In the genomic region with DNA sequence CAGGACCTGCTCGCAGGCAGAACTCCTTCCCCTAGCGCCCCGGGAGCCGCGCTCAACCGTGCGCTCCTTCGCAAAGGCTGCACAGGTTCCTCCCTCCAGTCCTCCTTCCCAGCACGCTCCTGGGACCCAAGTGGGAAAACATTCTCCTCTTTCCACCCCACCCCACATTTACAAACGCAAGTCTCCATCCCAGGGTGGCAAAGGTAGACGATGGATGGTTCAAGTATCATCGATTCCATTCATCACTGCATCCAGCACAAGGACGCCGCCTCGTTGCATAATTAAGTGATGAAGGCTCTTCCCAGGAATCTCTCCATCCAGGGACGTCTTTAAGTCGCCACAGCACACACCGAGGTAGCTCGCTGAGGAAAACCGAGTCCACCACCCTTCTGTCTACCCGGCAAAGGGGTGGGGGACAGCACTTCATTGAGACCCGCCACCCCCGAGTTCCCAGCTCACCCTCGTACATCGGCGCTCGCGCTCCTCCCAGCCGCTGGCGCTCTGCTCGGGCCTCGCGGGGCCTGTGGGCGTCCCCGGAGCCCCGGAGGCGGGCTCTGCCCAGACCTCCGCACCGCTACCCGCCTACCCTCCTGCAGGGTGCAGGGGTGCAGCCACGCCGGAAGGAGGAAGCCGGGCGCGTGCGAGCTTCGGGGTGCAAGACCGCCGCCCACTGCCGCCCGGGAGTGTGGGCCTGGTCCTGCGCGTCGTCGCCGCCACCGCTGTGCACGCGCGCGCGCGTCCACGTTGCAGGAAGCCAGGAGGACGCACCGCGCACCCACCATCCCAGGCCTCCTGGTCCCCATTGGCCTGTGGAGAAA, we compare ENCODE assay signal across 7 mouse cellular contexts. TPM values are rescaled to one million over a fixed set of nuclear protein-coding genes. Genes with fewer than 3 reads are reported as not detected.
DNase-seq lines count a peak whose midpoint lies in the region; ATAC-seq and TF ChIP-seq lines count a peak whose summit lies in the region.

A gene (minus strand): TSS at position 731 of the 818 bp plus-strand sequence.

- no peak within 1 kb of the TSS; the same call in 1 of the 2 replicates for H3K27ac ChIP-seq in embryonic facial prominence, embryonic 14.5 days (replicated peaks; ENCODE audit: low read depth, low read length)
- no peak within 1 kb of the TSS for H3K27ac ChIP-seq in kidney, adult 2 months (ENCODE audit: insufficient read depth, low read depth, low read length)
- H3K27ac ChIP-seq in limb, embryonic 12.5 days, result peak within 1 kb of the TSS; percentile 62; the same call in 1 of the 2 replicates
- peak within 1 kb of the TSS; percentile 93 for H3K27ac ChIP-seq in midbrain, embryonic 14.5 days (replicated peaks; ENCODE audit: low read depth, low read length)
- no peak within 1 kb of the TSS for H3K27ac ChIP-seq in spleen, adult 2 months (ENCODE audit: insufficient read depth, low read length)

- no peak for TF ChIP-seq CTCF in kidney, adult 2 months (conservative IDR thresholded peaks at IDR 0.05; ENCODE audit: insufficient read depth, insufficient read length, low read depth, low read length)
- no peak for TF ChIP-seq CTCF in spleen, adult 2 months (IDR thresholded peaks at IDR 0.05; ENCODE audit: extremely low read depth, insufficient read depth, insufficient read length, insufficient replicate concordance)

- no peaks in the 10 kb centered on the region for H3K27me3 ChIP-seq in embryonic facial prominence, embryonic 14.5 days (replicated peaks; ENCODE audit: control insufficient read depth, insufficient read depth, low read length)
- no peaks in the 10 kb centered on the region for H3K27me3 ChIP-seq in kidney, adult 2 months (replicated peaks; ENCODE audit: control insufficient read depth, insufficient read depth, low read length)
- peaks cover 24% of the 10 kb centered on the region for H3K27me3 ChIP-seq in limb, embryonic 12.5 days
- H3K27me3 ChIP-seq in midbrain, embryonic 14.5 days (ENCODE audit: control insufficient read depth, insufficient read depth, low read length), result no peaks in the 10 kb centered on the region
- H3K27me3 ChIP-seq in spleen, adult 2 months (ENCODE audit: control insufficient read depth, insufficient read depth, low read length), result no peaks in the 10 kb centered on the region

- H3K9me3 ChIP-seq in embryonic facial prominence, embryonic 14.5 days (ENCODE audit: control insufficient read depth, low read length), result no peaks in the 10 kb centered on the region
- H3K9me3 ChIP-seq in limb, embryonic 12.5 days, result no peaks in the 10 kb centered on the region
- no peaks in the 10 kb centered on the region for H3K9me3 ChIP-seq in midbrain, embryonic 14.5 days (ENCODE audit: control insufficient read depth, low read length)

- no peaks in the 10 kb centered on the region for H3K36me3 ChIP-seq in embryonic facial prominence, embryonic 14.5 days (ENCODE audit: control insufficient read depth, insufficient read depth, low read length)
- no peaks in the 10 kb centered on the region for H3K36me3 ChIP-seq in kidney, adult 2 months (ENCODE audit: control insufficient read depth, insufficient read depth, low read length)
- H3K36me3 ChIP-seq in limb, embryonic 12.5 days, result no peaks in the 10 kb centered on the region
- H3K36me3 ChIP-seq in midbrain, embryonic 14.5 days (ENCODE audit: control insufficient read depth, insufficient read depth, low read length), result peaks cover 10% of the 10 kb centered on the region
- H3K36me3 ChIP-seq in spleen, adult 2 months (ENCODE audit: control insufficient read depth, insufficient read depth, low read length), result no peaks in the 10 kb centered on the region

- H3K4me1 ChIP-seq in embryonic facial prominence, embryonic 14.5 days (ENCODE audit: control insufficient read depth, insufficient read depth, low read length), result no peaks in the 10 kb centered on the region
- no peaks in the 10 kb centered on the region for H3K4me1 ChIP-seq in kidney, adult 2 months (ENCODE audit: control insufficient read depth, insufficient read depth, low read length)
- H3K4me1 ChIP-seq in limb, embryonic 12.5 days (replicated peaks), result peaks cover 10% of the 10 kb centered on the region
- peaks cover 23% of the 10 kb centered on the region; the same call in 1 of the 2 replicates for H3K4me1 ChIP-seq in midbrain, embryonic 14.5 days (ENCODE audit: control insufficient read depth, insufficient read depth, low read length)
- peaks cover 4% of the 10 kb centered on the region for H3K4me1 ChIP-seq in spleen, adult 2 months (ENCODE audit: control insufficient read depth, insufficient read depth, insufficient read length)

- ATAC-seq in embryonic facial prominence, embryonic 14.5 days (ENCODE audit: low read depth), result peak; percentile 94
- peak; percentile 85 for ATAC-seq in limb, embryonic 12.5 days (ENCODE audit: insufficient number of reproducible peaks, insufficient read depth, low FRiP score, low TSS enrichment, low read depth)
- ATAC-seq in midbrain, embryonic 14.5 days (ENCODE audit: low FRiP score, low TSS enrichment), result peak; percentile 94

- peak within 1 kb of the TSS; percentile 75 for H3K9ac ChIP-seq in embryonic facial prominence, embryonic 14.5 days (ENCODE audit: low read depth, low read length)
- peak within 1 kb of the TSS; percentile 82 for H3K9ac ChIP-seq in limb, embryonic 12.5 days (replicated peaks)
- peak within 1 kb of the TSS; percentile 82 for H3K9ac ChIP-seq in midbrain, embryonic 14.5 days (replicated peaks; ENCODE audit: low read length)

- 0% methylated on average over 58 of the region's 67 CpGs for WGBS in embryonic facial prominence, embryonic 14.5 days
- WGBS in kidney, adult 2 months, result 1% methylated on average over 67 of the region's 67 CpGs
- WGBS in limb, embryonic 12.5 days, result under 1% methylated on average over 66 of the region's 67 CpGs
- WGBS in midbrain, embryonic 14.5 days, result under 1% methylated on average over 67 of the region's 67 CpGs
- WGBS in spleen, adult 2 months, result 2% methylated on average over 66 of the region's 67 CpGs

- H3K4me3 ChIP-seq in embryonic facial prominence, embryonic 14.5 days (ENCODE audit: low read depth, low read length), result peak within 1 kb of the TSS; percentile 68
- peak within 1 kb of the TSS; percentile 51 for H3K4me3 ChIP-seq in kidney, adult 2 months (ENCODE audit: insufficient read depth, low read depth, low read length)
- H3K4me3 ChIP-seq in limb, embryonic 12.5 days (replicated peaks), result peak within 1 kb of the TSS; percentile 78
- H3K4me3 ChIP-seq in midbrain, embryonic 14.5 days (replicated peaks; ENCODE audit: low read depth, low read length), result peak within 1 kb of the TSS; percentile 70
- peak within 1 kb of the TSS; percentile 56 for H3K4me3 ChIP-seq in spleen, adult 2 months (ENCODE audit: extremely low read depth, insufficient read depth, insufficient read length)

- no peak for TF ChIP-seq POLR2A in kidney, adult 2 months (IDR thresholded peaks at IDR 0.05; ENCODE audit: low read depth, low read length)
- no peak for TF ChIP-seq POLR2A in spleen, adult 2 months (IDR thresholded peaks at IDR 0.05; ENCODE audit: low read depth, low read length)

- peak within 1 kb of the TSS; percentile 70 for H3K4me2 ChIP-seq in embryonic facial prominence, embryonic 14.5 days (ENCODE audit: low read depth, low read length)
- H3K4me2 ChIP-seq in limb, embryonic 12.5 days, result peak within 1 kb of the TSS; percentile 75
- H3K4me2 ChIP-seq in midbrain, embryonic 14.5 days (ENCODE audit: low read length), result peak within 1 kb of the TSS; percentile 55

- DNase-seq in adrenal gland, postnatal 4 days (ENCODE audit: low spot score in 2 of 2), result peak; percentile 20 to 30
- DNase-seq in embryonic facial prominence, embryonic 14.5 days (ENCODE audit: low spot score), result peak; percentile 92
- DNase-seq in heart, adult 8-10 months (ENCODE audit: low spot score), result peak; percentile 6
- DNase-seq in kidney, adult 2 months, result peak; percentile 26
- DNase-seq in midbrain, embryonic 14.5 days, result peak; percentile 95
- peak; percentile 65 to 85 for DNase-seq in spleen, adult 2 months (ENCODE audit: low read depth in 1 of 2, low spot score in 2 of 2)

RNA-seq across cellular contexts. Expression of the gene that starts here (rescaled TPM):
- total RNA-seq in adrenal gland, postnatal 4 days (2021), result 1 to 10 TPM; 3.8 to 5.3 TPM
- 8.1 and 8.4 TPM in 2 replicates for polyA plus RNA-seq in embryonic facial prominence, embryonic 14.5 days (2014; fragmentation: Nextera tagmentation; extraction: Ambion mirVana)
- total RNA-seq in heart, adult 8-10 months (2022), result under 1 TPM; 0.16 to 0.72 (median 0.33) TPM
- 0.22 and 0.37 TPM in 2 replicates for polyA plus RNA-seq in kidney, adult 2 months (2012; rRNA removed)
- polyA plus RNA-seq in limb, embryonic 12.5 days (2016; fragmentation: Nextera tagmentation; extraction: Ambion mirVana), result 11.1 and 12.3 TPM in 2 replicates
- 64.3 and 67.7 TPM in 2 replicates for polyA plus RNA-seq in midbrain, embryonic 14.5 days (2014; fragmentation: Nextera tagmentation; extraction: Ambion mirVana)
- 3.2 and 4.4 TPM in 2 replicates for polyA plus RNA-seq in spleen, adult 2 months (2012; rRNA removed)

Comparison
In these comparisons a context has a peak if more than half of its experiments do, and no peak if none do; other contexts are left out.
1. Peak in DNase-seq in heart, adult 8-10 months; RNA of the gene not detected or under 1 TPM.
2. Peak in DNase-seq and H3K4me3 ChIP-seq in kidney, adult 2 months; RNA of the gene not detected or under 1 TPM.
3. DNase-seq: peak in every context shown above with its lines; median percentile 95 in midbrain, embryonic 14.5 days; 92 in embryonic facial prominence, embryonic 14.5 days; 75 in spleen, adult 2 months; 26 in kidney, adult 2 months; 25 in adrenal gland, postnatal 4 days; 6 in heart, adult 8-10 months.
4. H3K27ac ChIP-seq: peak in limb, embryonic 12.5 days (single experiment) and midbrain, embryonic 14.5 days (single experiment); none in embryonic facial prominence, embryonic 14.5 days (single experiment), kidney, adult 2 months (single experiment) and spleen, adult 2 months (single experiment).
5. Peak in every context shown above with its lines, with median percentiles within 50 percentile points of each other: ATAC-seq, H3K4me2 ChIP-seq, H3K4me3 ChIP-seq and H3K9ac ChIP-seq.